In the genomic region with DNA sequence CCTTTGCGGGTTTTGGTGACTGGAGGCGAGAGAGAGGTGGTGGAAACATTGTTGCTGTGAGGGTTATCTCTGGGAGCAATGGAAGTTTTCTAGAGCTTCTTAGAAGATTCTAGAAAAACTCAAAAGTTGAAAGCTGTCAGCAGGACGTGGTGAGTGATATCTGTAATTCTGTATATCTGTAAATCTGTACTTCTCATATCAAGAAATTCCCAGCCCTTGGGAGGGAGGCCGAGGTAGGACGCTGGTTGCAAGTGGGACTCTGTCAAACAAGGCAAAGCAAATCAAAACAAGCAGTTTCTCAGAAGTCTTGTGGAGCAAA, we compare ENCODE assay signal across 8 mouse cellular contexts. TPM values are rescaled to one million over a fixed set of nuclear protein-coding genes. Genes with fewer than 3 reads are reported as not detected.
DNase-seq lines count a peak whose midpoint lies in the region; ATAC-seq and TF ChIP-seq lines count a peak whose summit lies in the region.

No protein-coding gene starts in this region.

- ATAC-seq in forebrain, embryonic 15.5 days (replicated peaks): no peak
- ATAC-seq in liver, postnatal 0 days: no peak

- H3K27ac ChIP-seq in gastrocnemius, adult 2 months: peak overlapping the region; percentile 90
- H3K27ac ChIP-seq in forebrain, embryonic 15.5 days (replicated peaks): peak overlapping the region; percentile 87
- H3K27ac ChIP-seq in liver, postnatal 0 days (ENCODE audit: low read depth): peak overlapping the region; percentile 85

- H3K36me3 ChIP-seq in forebrain, embryonic 15.5 days: peaks cover 16% of the 10 kb centered on the region
- H3K36me3 ChIP-seq in liver, postnatal 0 days (replicated peaks; ENCODE audit: insufficient read depth, low read length): peaks cover 23% of the 10 kb centered on the region

- peak overlapping the region; percentile 61 for H3K4me2 ChIP-seq in forebrain, embryonic 15.5 days (replicated peaks)
- H3K4me2 ChIP-seq in liver, postnatal 0 days (ENCODE audit: low read depth, low read length): peak overlapping the region; percentile 89

- H3K9ac ChIP-seq in forebrain, embryonic 15.5 days (replicated peaks): peak overlapping the region; percentile 78
- peak overlapping the region; percentile 97 for H3K9ac ChIP-seq in liver, postnatal 0 days (replicated peaks)

- intact Hi-C loops in gastrocnemius, adult 2 months (cut with DNase I): no loop called here

- DNase-seq in gastrocnemius, adult 2 months: no peak
- no peak for DNase-seq in gastrocnemius, postnatal 10 days
- peak; percentile 56 for DNase-seq in CD4-positive, CD25-positive, alpha-beta regulatory T cell, adult 2 months (ENCODE audit: low read depth, low spot score)
- no peak for DNase-seq in liver, postnatal 0 days
- DNase-seq in ovary, postnatal 36 days (ENCODE audit: low spot score): no peak
- no peak for DNase-seq in cerebellum, adult 8-10 months
- no peak for DNase-seq in spleen, postnatal 4 days (ENCODE audit: low spot score in 2 of 2)

- no peak for TF ChIP-seq EP300 in liver, postnatal 0 days (IDR thresholded peaks at IDR 0.05; ENCODE audit: low read depth)

- TF ChIP-seq CTCF in gastrocnemius, adult 2 months (IDR thresholded peaks at IDR 0.05): no peak
- TF ChIP-seq CTCF in liver, postnatal 0 days (IDR thresholded peaks at IDR 0.05; ENCODE audit: low read depth): no peak

- H3K4me1 ChIP-seq in forebrain, embryonic 15.5 days: peaks cover 22% of the 10 kb centered on the region
- H3K4me1 ChIP-seq in liver, postnatal 0 days (ENCODE audit: insufficient read depth): peaks cover 17% of the 10 kb centered on the region

- no peaks in the 10 kb centered on the region for H3K9me3 ChIP-seq in forebrain, embryonic 15.5 days
- H3K9me3 ChIP-seq in liver, postnatal 0 days (ENCODE audit: low read length): no peaks in the 10 kb centered on the region

- no peaks in the 10 kb centered on the region for H3K27me3 ChIP-seq in forebrain, embryonic 15.5 days
- H3K27me3 ChIP-seq in liver, postnatal 0 days (ENCODE audit: insufficient read depth, low read length): no peaks in the 10 kb centered on the region

- H3K4me3 ChIP-seq in gastrocnemius, adult 2 months: peak overlapping the region; percentile 97
- peak overlapping the region; percentile 78 for H3K4me3 ChIP-seq in forebrain, embryonic 15.5 days
- H3K4me3 ChIP-seq in liver, postnatal 0 days (ENCODE audit: low read depth, low read length): peak overlapping the region; percentile 88

- 2% methylated on average over 5 of the region's 5 CpGs for WGBS in forebrain, embryonic 15.5 days
- WGBS in liver, postnatal 0 days (ENCODE audit: insufficient replicate concordance): 3% methylated on average over 5 of the region's 5 CpGs

RNA-seq across cellular contexts. Expression of gene Anp32e, which starts 1.4 kb away (rescaled TPM):
- total RNA-seq in gastrocnemius, adult 2 months (2021): 10 to 100 TPM; 76.4 to 89.9 TPM
- total RNA-seq in gastrocnemius, postnatal 10 days (2021): 100 to 1,000 TPM in 1 of 2 experiments, 10 to 100 TPM in 1; 87.3 to 101 TPM
- polyA plus RNA-seq in forebrain, embryonic 15.5 days (2015; fragmentation: Nextera tagmentation; extraction: Ambion mirVana): 196 and 207 TPM in 2 replicates
- 92.0 and 98.4 TPM in 2 replicates for polyA plus RNA-seq in liver, postnatal 0 days (2015; fragmentation: Nextera tagmentation; extraction: Ambion mirVana)

RNA-seq across cellular contexts. Expression of gene Car14, which starts 25.9 kb away (rescaled TPM):
- total RNA-seq in gastrocnemius, adult 2 months (2021): 100 to 1,000 TPM in 1 of 2 experiments, 10 to 100 TPM in 1; 81.2 to 115 TPM
- 10 to 100 TPM; 49.1 to 56.9 TPM for total RNA-seq in gastrocnemius, postnatal 10 days (2021)
- 10.5 and 14.0 TPM in 2 replicates for polyA plus RNA-seq in forebrain, embryonic 15.5 days (2015; fragmentation: Nextera tagmentation; extraction: Ambion mirVana)
- polyA plus RNA-seq in liver, postnatal 0 days (2015; fragmentation: Nextera tagmentation; extraction: Ambion mirVana): 15.2 and 17.3 TPM in 2 replicates

RNA-seq across cellular contexts. Expression of gene Aph1a, which starts 36.7 kb away (rescaled TPM):
- 10 to 100 TPM; 41.0 to 50.3 TPM for total RNA-seq in gastrocnemius, adult 2 months (2021)
- 10 to 100 TPM; 66.1 to 72.1 TPM for total RNA-seq in gastrocnemius, postnatal 10 days (2021)
- polyA plus RNA-seq in forebrain, embryonic 15.5 days (2015; fragmentation: Nextera tagmentation; extraction: Ambion mirVana): 31.3 and 39.8 TPM in 2 replicates
- 17.1 and 22.9 TPM in 2 replicates for polyA plus RNA-seq in liver, postnatal 0 days (2015; fragmentation: Nextera tagmentation; extraction: Ambion mirVana)

RNA-seq across cellular contexts. Expression of gene BC028528, which starts 38.6 kb away (rescaled TPM):
- total RNA-seq in gastrocnemius, adult 2 months (2021): 1 to 10 TPM; 1.4 to 2.1 TPM
- 10 to 100 TPM; 15.7 to 20.8 TPM for total RNA-seq in gastrocnemius, postnatal 10 days (2021)
- 12.7 and 14.7 TPM in 2 replicates for polyA plus RNA-seq in forebrain, embryonic 15.5 days (2015; fragmentation: Nextera tagmentation; extraction: Ambion mirVana)
- 7.6 and 7.9 TPM in 2 replicates for polyA plus RNA-seq in liver, postnatal 0 days (2015; fragmentation: Nextera tagmentation; extraction: Ambion mirVana)

RNA-seq across cellular contexts. Expression of gene Ciart, which starts 48.4 kb away (rescaled TPM):
- total RNA-seq in gastrocnemius, adult 2 months (2021): 1 to 10 TPM; 2.7 to 9.3 TPM
- 1 to 10 TPM; 1.0 to 1.6 TPM for total RNA-seq in gastrocnemius, postnatal 10 days (2021)
- polyA plus RNA-seq in forebrain, embryonic 15.5 days (2015; fragmentation: Nextera tagmentation; extraction: Ambion mirVana): 4.3 TPM in 2 replicates
- polyA plus RNA-seq in liver, postnatal 0 days (2015; fragmentation: Nextera tagmentation; extraction: Ambion mirVana): 0.77 and 1.00 TPM in 2 replicates
